Mouse (Mus musculus): ENCODE measurements around the gene Rab2b. TPM values are rescaled to one million over a fixed set of nuclear protein-coding genes. Genes with fewer than 3 reads are reported as not detected.
A peak's percentile ranks its signal among the peaks of the same experiment; 100 is the strongest.

Gene Rab2b
- total and polyA plus RNA-seq, 3 experiments: 3.0 to 5.9 TPM; not detected in 1

GRCm38 (mm10) chr14:52225972-52226371, 53.4 kb downstream of the Rab2b start:
- Histone ChIP-seq H3K36me3 (ENCODE audit: control insufficient read depth in 1 of 2, insufficient read depth in 2 of 2, low read length in 2 of 2) (peaks cover 0 to 33% of the 10 kb centered on the region in 2 experiments), H3K9ac (ENCODE audit: control insufficient read depth, low read depth, low read length, poor library complexity, severe bottlenecking) (no peak overlapping the region), H3K79me2 (ENCODE audit: control insufficient read depth, insufficient read depth, low read length, poor library complexity) (no peaks in the 10 kb centered on the region; the same call in 1 of the 2 replicates), H3K4me1 (ENCODE audit: control insufficient read depth in 1 of 2, insufficient read depth in 2 of 2, low read length in 2 of 2) (no peaks in the 10 kb centered on the region), H3K27me3 (ENCODE audit: control insufficient read depth in 1 of 2, insufficient read depth in 2 of 2, low read length in 2 of 2) (no peaks in the 10 kb centered on the region), H3K9me3 (replicated peaks; ENCODE audit: insufficient read depth, low read length) (no peaks in the 10 kb centered on the region), H3K27ac (ENCODE audit: control insufficient read depth, low read depth, low read length) (no peak overlapping the region), H3K4me3 (ENCODE audit: control insufficient read depth in 1 of 2, insufficient read depth in 1 of 2, low read depth in 2 of 2, low read length in 2 of 2) (no peak overlapping the region)
- DNase-seq (ENCODE audit: low read depth, low spot score): no peak
- TF ChIP-seq RAD21 (IDR thresholded peaks at IDR 0.05; ENCODE audit: low read depth, low read length) (no peak), SIN3A (IDR thresholded peaks at IDR 0.05; ENCODE audit: low read length) (no peak), E2F4 (IDR thresholded peaks at IDR 0.05; ENCODE audit: borderline replicate concordance, low read depth, low read length) (no peak), EP300 (IDR thresholded peaks at IDR 0.05; ENCODE audit: low read depth in 1 of 2, low read length in 2 of 2) (no peak), JUND (IDR thresholded peaks at IDR 0.05; ENCODE audit: low read depth, low read length) (no peak), USF1 (IDR thresholded peaks at IDR 0.05; ENCODE audit: low read depth, low read length) (no peak), USF2 (IDR thresholded peaks at IDR 0.05; ENCODE audit: borderline replicate concordance in 1 of 2, insufficient read depth in 1 of 2, low read depth in 1 of 2, low read length in 2 of 2) (no peak), MAFK (IDR thresholded peaks at IDR 0.05; ENCODE audit: borderline replicate concordance, low read depth, low read length) (no peak), ZMIZ1 (IDR thresholded peaks at IDR 0.05; ENCODE audit: low read depth, low read length) (no peak), ELF1 (IDR thresholded peaks at IDR 0.05; ENCODE audit: low read depth, low read length) (no peak), POLR2A (IDR thresholded peaks at IDR 0.05; ENCODE audit: control insufficient read depth in 1 of 2, insufficient read depth in 1 of 2, low read depth in 1 of 2, low read length in 2 of 2, poor library complexity in 1 of 2) (no peak), ZKSCAN1 (IDR thresholded peaks at IDR 0.05; ENCODE audit: low read depth, low read length) (no peak), TBP (IDR thresholded peaks at IDR 0.05; ENCODE audit: low read depth, low read length) (no peak), BHLHE40 (IDR thresholded peaks at IDR 0.05; ENCODE audit: borderline replicate concordance, low read depth, low read length) (no peak), GATA1 (IDR thresholded peaks at IDR 0.05; ENCODE audit: low read depth, low read length) (no peak)

GRCm38 (mm10) chr14:52217261-52217660, 62.1 kb downstream of the Rab2b start:
- peak; percentile 28 for DNase-seq (ENCODE audit: low read depth, low spot score)
- Histone ChIP-seq H3K36me3 (ENCODE audit: control insufficient read depth in 1 of 2, insufficient read depth in 2 of 2, low read length in 2 of 2) (peaks cover 3 to 67% of the 10 kb centered on the region in 2 experiments), H3K27me3 (ENCODE audit: control insufficient read depth in 1 of 2, insufficient read depth in 2 of 2, low read length in 2 of 2) (no peaks in the 10 kb centered on the region), H3K79me2 (ENCODE audit: control insufficient read depth, insufficient read depth, low read length, poor library complexity) (no peaks in the 10 kb centered on the region), H3K9ac (ENCODE audit: control insufficient read depth, low read depth, low read length, poor library complexity, severe bottlenecking) (no peak overlapping the region), H3K4me1 (ENCODE audit: control insufficient read depth in 1 of 2, insufficient read depth in 2 of 2, low read length in 2 of 2) (peaks cover 3 to 8% of the 10 kb centered on the region in 2 experiments; a peak in 2 of 4 replicates), H3K27ac (ENCODE audit: control insufficient read depth, low read depth, low read length) (no peak overlapping the region), H3K9me3 (replicated peaks; ENCODE audit: insufficient read depth, low read length) (no peaks in the 10 kb centered on the region), H3K4me3 (ENCODE audit: control insufficient read depth in 1 of 2, insufficient read depth in 1 of 2, low read depth in 2 of 2, low read length in 2 of 2) (no peak overlapping the region)
- no peak for TF ChIP-seq TCF12 (IDR thresholded peaks at IDR 0.05; ENCODE audit: low read depth, low read length)
- peak in 1 of 2 experiments; percentile 27; a peak in 1 of 4 replicates for TF ChIP-seq EP300 (IDR thresholded peaks at IDR 0.05; ENCODE audit: low read depth in 1 of 2, low read length in 2 of 2)
- peak; percentile 90 for TF ChIP-seq TBP (IDR thresholded peaks at IDR 0.05; ENCODE audit: low read depth, low read length)
- peak; percentile 26; the same call in 1 of the 2 replicates for TF ChIP-seq SIN3A (IDR thresholded peaks at IDR 0.05; ENCODE audit: low read length)
- no peak for TF ChIP-seq MYC (IDR thresholded peaks at IDR 0.05; ENCODE audit: low read depth, low read length)
- TF ChIP-seq GATA1 (IDR thresholded peaks at IDR 0.05; ENCODE audit: low read depth, low read length): peak; percentile 49; the same call in 1 of the 2 replicates
- 0 out of 2 replicates have a peak, but pooled peaks have one; percentile 12 for TF ChIP-seq ETS1 (IDR thresholded peaks at IDR 0.05; ENCODE audit: low read depth, low read length)
- peak; percentile 95 for TF ChIP-seq UBTF (IDR thresholded peaks at IDR 0.05; ENCODE audit: borderline replicate concordance, insufficient read depth, low read depth, low read length)

Other genes starting within 250 kb of the Rab2b start
- not detected in 2 replicates for gene Olfr221, start 237.1 kb downstream of the Rab2b start, total RNA-seq (2012; rRNA removed)
- gene Olfr221, start 237.1 kb downstream of the Rab2b start, polyA plus RNA-seq (2012; ENCODE audit: insufficient read depth in 1 of 2, insufficient read length in 2 of 2, low read depth in 1 of 2, low replicate concordance in 2 of 2, missing spikeins in 1 of 2): not detected
- gene Hnrnpc, start 175.5 kb downstream of the Rab2b start, total RNA-seq (2012; rRNA removed): 272 and 346 TPM in 2 replicates
- gene Hnrnpc, start 175.5 kb downstream of the Rab2b start, polyA plus RNA-seq (2012; ENCODE audit: insufficient read depth in 1 of 2, insufficient read length in 2 of 2, low read depth in 1 of 2, low replicate concordance in 2 of 2, missing spikeins in 1 of 2): 1,000 to 10,000 TPM in 1 of 2 experiments, 100 to 1,000 TPM in 1; 626 to 3,096 TPM
- 3.7 and 4.8 TPM in 2 replicates for gene Rpgrip1, start 168.8 kb downstream of the Rab2b start, total RNA-seq (2012; rRNA removed)
- 10 to 100 TPM in 1 of 2 experiments, not detected in 1; 36.0 TPM for gene Rpgrip1, start 168.8 kb downstream of the Rab2b start, polyA plus RNA-seq (2012; ENCODE audit: insufficient read depth in 1 of 2, insufficient read length in 2 of 2, low read depth in 1 of 2, low replicate concordance in 2 of 2, missing spikeins in 1 of 2)
- 87.1 and 97.3 TPM in 2 replicates for gene Supt16, start 82.1 kb downstream of the Rab2b start, total RNA-seq (2012; rRNA removed)
- gene Supt16, start 82.1 kb downstream of the Rab2b start, polyA plus RNA-seq (2012; ENCODE audit: insufficient read depth in 1 of 2, insufficient read length in 2 of 2, low read depth in 1 of 2, low replicate concordance in 2 of 2, missing spikeins in 1 of 2): 100 to 1,000 TPM; 114 to 145 TPM
- gene Chd8, start 21.8 kb downstream of the Rab2b start, total RNA-seq (2012; rRNA removed): 46.5 and 47.5 TPM in 2 replicates
- 10 to 100 TPM; 73.5 to 85.6 TPM for gene Chd8, start 21.8 kb downstream of the Rab2b start, polyA plus RNA-seq (2012; ENCODE audit: insufficient read depth in 1 of 2, insufficient read length in 2 of 2, low read depth in 1 of 2, low replicate concordance in 2 of 2, missing spikeins in 1 of 2)
- 35.1 and 39.0 TPM in 2 replicates for gene Tox4, start 399 bp downstream of the Rab2b start, total RNA-seq (2012; rRNA removed)
- 10 to 100 TPM in 1 of 2 experiments, not detected in 1; 42.2 TPM for gene Tox4, start 399 bp downstream of the Rab2b start, polyA plus RNA-seq (2012; ENCODE audit: insufficient read depth in 1 of 2, insufficient read length in 2 of 2, low read depth in 1 of 2, low replicate concordance in 2 of 2, missing spikeins in 1 of 2)
- 40.3 and 49.8 TPM in 2 replicates for gene Mettl3, start 25.6 kb upstream of the Rab2b start, total RNA-seq (2012; rRNA removed)
- gene Mettl3, start 25.6 kb upstream of the Rab2b start, polyA plus RNA-seq (2012; ENCODE audit: insufficient read depth in 1 of 2, insufficient read length in 2 of 2, low read depth in 1 of 2, low replicate concordance in 2 of 2, missing spikeins in 1 of 2): 10 to 100 TPM in 1 of 2 experiments, not detected in 1; 50.7 TPM
- gene Sall2, start 49.2 kb upstream of the Rab2b start, total RNA-seq (2012; rRNA removed): not detected in 2 replicates
- gene Sall2, start 49.2 kb upstream of the Rab2b start, polyA plus RNA-seq (2012; ENCODE audit: insufficient read depth in 1 of 2, insufficient read length in 2 of 2, low read depth in 1 of 2, low replicate concordance in 2 of 2, missing spikeins in 1 of 2): not detected
- gene Olfr1513, start 76.9 kb upstream of the Rab2b start, total RNA-seq (2012; rRNA removed): 0.08 TPM in 1 of 2 replicates, not detected in the other
- gene Olfr1513, start 76.9 kb upstream of the Rab2b start, polyA plus RNA-seq (2012; ENCODE audit: insufficient read depth in 1 of 2, insufficient read length in 2 of 2, low read depth in 1 of 2, low replicate concordance in 2 of 2, missing spikeins in 1 of 2): not detected
- 0.23 TPM in 2 replicates for gene Olfr1512, start 99.6 kb upstream of the Rab2b start, total RNA-seq (2012; rRNA removed)
- under 1 TPM in 1 of 2 experiments, not detected in 1; 0.24 TPM for gene Olfr1512, start 99.6 kb upstream of the Rab2b start, polyA plus RNA-seq (2012; ENCODE audit: insufficient read depth in 1 of 2, insufficient read length in 2 of 2, low read depth in 1 of 2, low replicate concordance in 2 of 2, missing spikeins in 1 of 2)
- gene Olfr1511, start 117.8 kb upstream of the Rab2b start, total RNA-seq (2012; rRNA removed): not detected in 2 replicates
- not detected for gene Olfr1511, start 117.8 kb upstream of the Rab2b start, polyA plus RNA-seq (2012; ENCODE audit: insufficient read depth in 1 of 2, insufficient read length in 2 of 2, low read depth in 1 of 2, low replicate concordance in 2 of 2, missing spikeins in 1 of 2)
- gene Olfr1510, start 134.8 kb upstream of the Rab2b start, total RNA-seq (2012; rRNA removed): not detected in 2 replicates
- gene Olfr1510, start 134.8 kb upstream of the Rab2b start, polyA plus RNA-seq (2012; ENCODE audit: insufficient read depth in 1 of 2, insufficient read length in 2 of 2, low read depth in 1 of 2, low replicate concordance in 2 of 2, missing spikeins in 1 of 2): not detected
- not detected in 2 replicates for gene Olfr1509, start 163.4 kb upstream of the Rab2b start, total RNA-seq (2012; rRNA removed)
- not detected for gene Olfr1509, start 163.4 kb upstream of the Rab2b start, polyA plus RNA-seq (2012; ENCODE audit: insufficient read depth in 1 of 2, insufficient read length in 2 of 2, low read depth in 1 of 2, low replicate concordance in 2 of 2, missing spikeins in 1 of 2)
- gene Olfr1508, start 187.9 kb upstream of the Rab2b start, total RNA-seq (2012; rRNA removed): not detected in 2 replicates
- gene Olfr1508, start 187.9 kb upstream of the Rab2b start, polyA plus RNA-seq (2012; ENCODE audit: insufficient read depth in 1 of 2, insufficient read length in 2 of 2, low read depth in 1 of 2, low replicate concordance in 2 of 2, missing spikeins in 1 of 2): not detected
- gene Olfr1507, start 216.2 kb upstream of the Rab2b start, total RNA-seq (2012; rRNA removed): not detected in 2 replicates
- not detected for gene Olfr1507, start 216.2 kb upstream of the Rab2b start, polyA plus RNA-seq (2012; ENCODE audit: insufficient read depth in 1 of 2, insufficient read length in 2 of 2, low read depth in 1 of 2, low replicate concordance in 2 of 2, missing spikeins in 1 of 2)